Mouse (Mus musculus) left cerebral cortex, adult 8-10 months (tissue): ENCODE results near the gene Zbtb22. TPM values are rescaled to one million over a fixed set of nuclear protein-coding genes. Genes with fewer than 3 reads are reported as not detected.

ENCODE experiments used
- DNase-seq, 2 experiments: peaks; one replicate each; pipeline ENCODE4 v3.0.0; 2022; ENCODE audit warnings: low spot score in 2 of 2
- microRNA-seq, 2 experiments: library from miRNA; unstranded; fragments of <30 nt; microRNA quantifications; one replicate each; pipeline ENCODE4 v1.2.0; 2022
- total RNA-seq, 4 experiments: library from RNA; stranded (reverse); gene quantifications; 2 replicates each; pipeline ENCODE4 v1.2.4; 2022

Zbtb22 gene
- total RNA-seq, 4 experiments from 2014 or later = 36.8 to 44.6 (median 41.3) TPM

- no peak for DNase-seq
Measured at GRCm38 (mm10) chr17:33965082-33965845, 49.6 kb downstream of the Zbtb22 start.

DNA sequence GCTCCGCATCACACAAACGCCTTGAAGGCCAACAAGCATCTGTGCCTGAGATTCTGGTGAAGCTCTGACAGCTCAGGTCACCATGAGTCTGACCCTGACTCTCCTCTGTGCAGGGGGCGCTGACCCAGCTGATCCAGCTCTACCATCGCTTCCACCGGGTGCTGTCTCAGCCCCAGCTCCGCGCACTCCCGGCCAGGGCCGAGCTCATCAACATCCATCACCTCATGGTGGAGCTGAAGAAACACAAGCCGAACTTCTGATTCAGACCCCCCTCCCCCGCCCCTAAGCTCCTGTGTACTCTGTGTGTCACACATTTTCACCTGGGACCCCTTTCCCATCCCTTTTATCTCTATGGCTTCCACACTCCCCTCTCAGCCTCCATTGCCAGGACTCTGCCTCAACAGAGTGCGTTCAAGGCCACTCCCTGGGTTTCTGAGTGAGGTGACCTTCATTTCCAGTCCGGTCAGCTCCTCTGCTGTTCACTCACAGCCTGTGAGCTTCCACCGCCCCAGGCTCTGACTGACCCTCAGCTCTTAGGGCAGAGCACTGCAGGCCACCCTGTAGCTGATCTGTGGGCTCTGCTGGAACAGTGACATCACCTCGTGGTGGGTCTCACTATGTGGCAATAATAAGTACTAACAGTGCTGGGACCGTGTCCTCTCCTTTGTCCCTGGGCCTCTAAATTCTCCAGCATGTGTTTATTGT is 50.3 kb downstream of the Zbtb22 start:
- no peak for DNase-seq

- peak in 1 of 2 experiments; percentile 70 for DNase-seq
Measured at GRCm38 (mm10) chr17:33968489-33968888, 52.8 kb downstream of the Zbtb22 start.

Small RNAs within 50 kb of the gene (microRNA-seq; reads per million reads assigned to microRNA genes)
- 0 reads per million in 2 experiments for gene Gm27740

Other genes with a start within 250 kb of the Zbtb22 start
- gene Hnrnpm, start 229.0 kb upstream of the Zbtb22 start, total RNA-seq = 100 to 1,000 TPM in 3 of 4 experiments, 10 to 100 TPM in 1; 92.0 to 129 (median 113) TPM
- 10 to 100 TPM; 85.6 to 95.3 (median 89.9) TPM for gene March2, start 197.2 kb upstream of the Zbtb22 start, total RNA-seq
- gene Rab11b, start 155.4 kb upstream of the Zbtb22 start, total RNA-seq = 100 to 1,000 TPM; 351 to 365 (median 357) TPM
- 1 to 10 TPM; 2.3 to 3.2 (median 2.5) TPM for gene Angptl4, start 134.1 kb upstream of the Zbtb22 start, total RNA-seq
- 10 to 100 TPM; 27.6 to 33.8 (median 31.5) TPM for gene Kank3, start 105.4 kb upstream of the Zbtb22 start, total RNA-seq
- gene Rps28, start 91.3 kb upstream of the Zbtb22 start, total RNA-seq = 100 to 1,000 TPM; 672 to 810 (median 775) TPM
- gene Ndufa7, start 91.3 kb upstream of the Zbtb22 start, total RNA-seq = 100 to 1,000 TPM; 193 to 206 (median 201) TPM
- 10 to 100 TPM; 23.3 to 27.1 (median 24.8) TPM for gene Cd320, start 72.8 kb upstream of the Zbtb22 start, total RNA-seq
- not detected for gene Gm7029, start 42.1 kb upstream of the Zbtb22 start, total RNA-seq
- 1 to 10 TPM; 2.0 to 3.0 (median 2.9) TPM for gene Kifc1, start 25.2 kb upstream of the Zbtb22 start, total RNA-seq
- 1 to 10 TPM in 2 of 4 experiments, not detected in 2; 1.3 to 1.6 TPM for gene Platr17, start 10.8 kb upstream of the Zbtb22 start, total RNA-seq
- gene Daxx, start 6.5 kb upstream of the Zbtb22 start, total RNA-seq = 10 to 100 TPM; 24.0 to 31.9 (median 27.1) TPM
- gene Tapbp, start within 50 bp of the Zbtb22 start, total RNA-seq = 10 to 100 TPM; 53.0 to 74.3 (median 56.5) TPM
- 10 to 100 TPM; 48.9 to 73.4 (median 60.6) TPM for gene Rgl2, start 13.6 kb downstream of the Zbtb22 start, total RNA-seq
- gene Pfdn6, start 24.4 kb downstream of the Zbtb22 start, total RNA-seq = 100 to 1,000 TPM in 1 of 4 experiments, 10 to 100 TPM in 3; 81.6 to 112 (median 95.7) TPM
- gene Wdr46, start 24.8 kb downstream of the Zbtb22 start, total RNA-seq = 10 to 100 TPM; 10.9 to 14.7 (median 13.7) TPM
- 1 to 10 TPM; 5.8 to 6.9 (median 6.2) TPM for gene B3galt4, start 35.6 kb downstream of the Zbtb22 start, total RNA-seq
- 10 to 100 TPM; 70.6 to 79.6 (median 72.8) TPM for gene Vps52, start 39.9 kb downstream of the Zbtb22 start, total RNA-seq
- 100 to 1,000 TPM; 328 to 351 (median 339) TPM for gene Rps18, start 40.1 kb downstream of the Zbtb22 start, total RNA-seq
- 10 to 100 TPM; 31.2 to 66.9 (median 50.2) TPM for gene H2-K1, start 84.4 kb downstream of the Zbtb22 start, total RNA-seq
- 10 to 100 TPM; 31.4 to 43.5 (median 36.1) TPM for gene Ring1, start 108.8 kb downstream of the Zbtb22 start, total RNA-seq
- 10 to 100 TPM; 45.6 to 50.2 (median 46.4) TPM for gene H2-Ke6, start 112.2 kb downstream of the Zbtb22 start, total RNA-seq
- gene Slc39a7, start 115.8 kb downstream of the Zbtb22 start, total RNA-seq = 10 to 100 TPM; 91.2 to 98.6 (median 95.0) TPM
- gene Rxrb, start 115.9 kb downstream of the Zbtb22 start, total RNA-seq = 10 to 100 TPM; 72.8 to 87.6 (median 78.1) TPM
- 10 to 100 TPM; 12.6 to 18.0 (median 16.8) TPM for gene Col11a2, start 123.5 kb downstream of the Zbtb22 start, total RNA-seq
- 1 to 10 TPM in 2 of 4 experiments, under 1 TPM in 1, not detected in 1; 0.44 to 2.2 (median 1.7) TPM for gene H2-Oa, start 176.4 kb downstream of the Zbtb22 start, total RNA-seq
- 10 to 100 TPM; 20.7 to 35.3 (median 30.7) TPM for gene H2-DMa, start 203.6 kb downstream of the Zbtb22 start, total RNA-seq
- gene Brd2, start 206.7 kb downstream of the Zbtb22 start, total RNA-seq = 100 to 1,000 TPM; 181 to 210 (median 190) TPM
- gene H2-DMb2, start 227.4 kb downstream of the Zbtb22 start, total RNA-seq = 1 to 10 TPM in 3 of 4 experiments, under 1 TPM in 1; 0.84 to 3.5 (median 2.0) TPM
- 1 to 10 TPM; 2.2 to 7.1 (median 3.5) TPM for gene H2-DMb1, start 237.2 kb downstream of the Zbtb22 start, total RNA-seq